Mouse (Mus musculus) retina, embryonic 14.5 days (tissue): Measurements from ENCODE around the gene Mesp2.
A peak's percentile ranks its signal among the peaks of the same experiment; 100 is the strongest.

ENCODE experiments used
- DNase-seq: peaks from one replicate; pipeline ENCODE4 v3.0.0-alpha.2; 2015; ENCODE audit warnings: low spot score

The Mesp2 gene

DNA sequence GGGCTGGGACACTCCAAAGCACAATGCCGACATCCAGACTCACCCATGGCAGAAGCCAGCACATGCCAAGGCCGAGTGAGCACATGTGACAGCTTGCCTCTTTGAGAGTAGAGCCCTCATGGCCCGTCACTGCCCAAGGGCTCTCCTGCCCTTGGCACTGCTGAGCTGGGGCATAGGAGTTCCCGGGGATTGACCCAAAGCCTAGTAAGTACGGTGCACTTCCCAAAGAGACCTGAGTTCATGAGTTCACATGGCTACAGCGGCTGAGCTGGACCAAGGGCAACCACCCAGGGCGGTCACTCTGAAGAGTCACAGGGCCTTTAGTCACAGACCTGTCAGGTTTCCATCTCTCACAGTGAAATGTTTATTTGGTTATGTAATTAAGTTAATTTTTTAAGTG is 2.0 kb upstream of the Mesp2 start:
- DNase-seq = no peak

GRCm38 (mm10) chr7:79813409-79813808 is 2.9 kb downstream of the Mesp2 start:
- no peak for DNase-seq

DNA sequence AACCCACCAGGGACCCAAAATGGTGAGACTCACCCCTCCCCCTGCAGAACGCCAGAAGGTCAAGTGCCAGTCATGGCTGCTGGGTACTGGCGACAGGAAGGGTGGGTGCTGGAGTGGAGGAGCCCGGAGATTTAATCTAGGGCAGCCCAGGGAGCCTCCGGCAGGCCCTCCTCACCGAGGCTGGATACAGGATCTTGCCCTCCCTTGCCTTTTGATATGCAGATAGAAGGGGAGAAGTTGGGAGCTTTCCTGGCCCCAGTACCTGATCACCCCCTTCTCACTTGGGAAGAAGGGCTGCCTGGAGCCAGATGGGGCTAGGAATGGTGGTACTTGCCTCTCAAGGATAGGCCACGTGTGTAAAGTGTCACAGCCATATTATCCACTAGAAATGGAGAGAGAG is 7.8 kb downstream of the Mesp2 start:
- no peak for DNase-seq

GRCm38 (mm10) chr7:79819515-79819914 is 9.0 kb downstream of the Mesp2 start:
- no peak for DNase-seq

GRCm38 (mm10) chr7:79819996-79820395 is 9.5 kb downstream of the Mesp2 start:
- DNase-seq = no peak

DNA sequence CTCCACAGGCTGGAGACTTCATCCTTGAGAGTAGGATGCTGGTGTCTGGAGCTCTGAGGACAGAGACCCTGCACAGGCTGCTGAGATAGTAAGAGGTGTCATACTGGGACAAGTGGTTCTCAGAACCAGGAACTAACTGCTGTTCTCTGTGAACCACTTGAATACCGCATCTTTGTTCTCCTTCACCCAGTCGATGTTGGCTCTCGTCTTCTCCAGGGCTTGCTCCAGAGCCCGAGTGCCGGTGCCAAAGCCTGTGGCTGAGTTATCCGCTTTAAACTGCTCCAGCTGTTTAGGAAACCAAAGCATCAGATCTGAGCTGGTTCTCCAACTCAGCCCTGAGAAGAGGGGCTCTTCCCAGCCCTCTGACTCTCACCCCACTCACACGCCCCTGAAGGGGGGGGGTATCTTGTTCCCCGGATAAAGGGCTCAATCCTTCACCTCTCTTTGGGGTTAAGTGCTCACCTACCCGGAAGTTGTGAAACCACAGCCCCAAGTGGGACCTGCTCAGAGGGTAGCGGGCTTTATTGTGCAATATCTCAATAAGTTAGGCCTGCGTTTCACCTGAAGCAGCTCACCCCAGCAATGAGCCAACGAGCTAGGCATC is 11.7 kb downstream of the Mesp2 start:
- no peak for DNase-seq

DNA sequence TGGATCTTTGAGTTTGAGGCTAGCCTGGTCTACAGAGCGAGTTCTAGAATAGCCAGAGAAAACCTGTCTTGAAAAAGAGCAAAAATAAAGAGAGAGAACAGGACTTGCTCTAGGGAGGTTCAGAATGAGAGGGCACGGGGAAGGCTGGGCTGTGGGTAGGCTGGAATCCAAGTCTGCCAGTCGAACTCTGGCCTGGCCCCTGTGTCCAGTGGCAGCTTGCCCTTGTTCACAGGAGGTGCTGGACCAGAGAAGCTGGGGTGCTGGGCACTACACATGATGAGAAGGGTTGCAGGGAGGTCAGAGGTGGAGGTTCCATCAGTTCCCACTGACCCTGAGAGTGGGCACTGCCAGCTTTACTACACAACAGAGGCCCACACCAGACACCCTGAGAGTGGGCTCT is 17.8 kb downstream of the Mesp2 start:
- no peak for DNase-seq

DNA sequence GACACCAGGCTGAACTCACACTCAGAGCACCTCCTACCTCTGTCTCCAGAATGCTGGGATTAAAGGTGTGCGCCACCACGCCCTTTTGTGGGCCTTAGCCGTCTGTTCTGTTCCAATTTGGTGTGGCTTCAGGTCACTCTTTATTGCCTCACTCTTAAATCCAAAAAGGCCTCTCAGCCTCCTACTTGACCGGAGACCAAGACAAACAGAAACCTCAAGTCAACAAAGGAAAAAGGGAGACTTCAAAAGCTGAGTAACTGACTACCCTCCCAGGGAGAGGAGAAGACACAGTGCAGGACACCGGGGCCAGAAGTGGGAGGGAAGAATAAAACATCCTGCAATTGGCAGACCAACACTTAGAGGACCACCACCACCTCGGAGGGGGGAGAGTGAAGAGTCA is 20.6 kb downstream of the Mesp2 start:
- no peak for DNase-seq

DNA sequence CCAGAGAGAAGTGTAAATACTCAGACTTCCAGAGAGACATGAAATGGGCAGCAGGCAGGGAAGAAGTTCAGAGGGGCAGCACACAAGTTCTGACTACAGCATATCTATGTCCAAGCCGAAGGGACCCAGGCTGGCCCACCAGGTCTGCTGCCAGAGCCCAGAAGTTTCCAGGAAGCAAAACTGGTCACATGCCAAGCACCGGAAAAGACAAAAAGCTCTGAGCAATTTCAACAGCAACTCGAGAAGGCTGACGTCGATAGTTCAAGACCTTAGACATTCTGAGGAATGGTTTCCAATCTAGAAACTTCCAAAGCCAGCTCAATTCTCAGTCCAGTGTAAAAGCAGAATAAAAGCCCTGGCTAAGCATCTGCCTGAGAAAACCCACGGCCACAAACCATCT is 21.1 kb downstream of the Mesp2 start:
- no peak for DNase-seq

DNA sequence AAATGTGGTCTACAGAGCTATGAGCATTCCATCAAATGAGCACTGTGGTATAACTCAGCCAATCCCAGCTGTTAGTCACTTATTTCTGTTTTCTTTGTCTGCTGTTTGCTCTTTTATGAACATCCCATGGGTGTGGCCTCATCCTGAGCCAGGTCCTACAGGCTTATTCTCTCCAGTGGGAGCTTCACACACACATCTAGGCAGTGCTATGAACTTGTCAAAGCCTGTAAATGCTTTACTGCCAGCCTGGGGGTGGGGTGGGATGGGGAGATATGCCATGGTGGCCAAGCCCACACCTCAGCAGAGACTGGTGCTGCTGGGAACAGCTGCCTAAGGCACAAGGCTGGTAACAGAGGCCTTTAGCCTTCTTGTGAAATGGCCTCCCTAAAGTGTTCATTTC is 22.5 kb downstream of the Mesp2 start:
- DNase-seq = no peak

GRCm38 (mm10) chr7:79835196-79835595 is 24.7 kb downstream of the Mesp2 start:
- DNase-seq = no peak

- no peak for DNase-seq
Observed at GRCm38 (mm10) chr7:79837247-79837646, 26.7 kb downstream of the Mesp2 start.

- no peak for DNase-seq
Observed at GRCm38 (mm10) chr7:79842163-79842562, 31.6 kb downstream of the Mesp2 start.

GRCm38 (mm10) chr7:79844090-79844802 is 33.7 kb downstream of the Mesp2 start:
- no peak for DNase-seq

- no peak for DNase-seq
Observed at GRCm38 (mm10) chr7:79846342-79846741, 35.8 kb downstream of the Mesp2 start.

DNA sequence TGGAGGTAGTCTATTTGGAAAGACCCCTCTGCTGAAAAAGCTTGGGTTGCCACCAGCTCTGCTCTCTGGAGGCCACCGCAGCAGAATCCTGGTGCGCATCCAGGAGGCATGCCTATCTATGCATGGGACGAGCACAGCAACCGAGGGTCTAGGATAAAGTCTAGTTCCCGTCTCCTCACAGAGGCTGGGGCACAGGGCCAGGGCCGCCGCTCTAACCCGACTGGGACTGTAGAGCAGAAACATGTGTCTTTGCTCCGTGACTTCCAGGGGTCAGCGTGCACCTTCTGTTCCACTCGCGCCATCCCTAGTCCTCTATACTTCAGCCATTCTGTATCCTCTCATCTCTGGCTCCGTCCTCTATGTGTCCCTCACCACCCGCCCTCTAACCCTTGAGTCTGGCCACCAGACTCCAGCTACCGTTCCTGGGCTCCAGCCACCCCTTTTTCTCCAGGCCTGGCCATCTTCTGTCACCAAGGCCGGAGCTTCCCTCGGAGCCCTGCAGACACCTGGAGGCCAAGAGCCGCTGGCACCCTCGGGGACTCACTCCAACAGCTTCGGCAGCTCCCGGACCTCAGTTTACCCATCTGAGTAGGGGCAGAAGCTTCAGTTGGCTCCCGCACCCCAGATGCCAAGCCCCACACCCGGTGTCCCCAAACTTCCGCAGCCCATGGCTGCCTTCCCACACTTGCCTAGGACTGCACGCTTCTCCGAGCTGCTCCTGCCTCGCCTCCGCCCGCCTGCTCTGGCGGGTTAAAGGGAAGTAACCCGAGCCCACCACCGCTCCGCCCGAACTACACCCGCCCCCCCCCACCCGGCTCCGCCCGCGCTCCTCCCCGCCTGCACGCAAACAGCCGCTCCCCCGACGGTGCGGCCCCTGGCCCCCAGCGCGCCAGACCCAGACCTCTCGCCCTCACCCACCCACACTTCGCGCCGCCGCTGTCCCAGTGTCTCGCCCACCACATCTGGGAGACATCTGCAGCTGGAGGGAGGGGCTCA is 37.2 kb downstream of the Mesp2 start:
- DNase-seq = peak; percentile 48

DNA sequence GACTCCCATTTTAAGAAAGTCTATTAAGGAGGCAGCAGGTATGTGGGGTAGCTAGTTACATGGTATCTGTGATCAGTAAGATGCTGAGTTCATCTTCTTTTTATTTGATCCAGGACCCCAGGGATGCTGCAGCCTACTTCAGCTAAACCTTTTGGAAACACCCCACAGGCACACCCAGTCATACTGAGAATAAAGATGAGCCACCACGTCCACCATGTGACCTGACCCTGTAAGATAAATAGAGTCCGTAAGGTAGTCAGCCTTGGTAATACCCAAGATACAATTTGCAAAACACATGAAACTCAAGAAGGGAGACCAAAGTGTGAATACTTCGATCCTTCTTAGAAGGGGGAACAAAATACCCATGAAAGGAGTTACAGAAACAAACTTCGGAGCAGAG is 45.8 kb downstream of the Mesp2 start:
- no peak for DNase-seq

GRCm38 (mm10) chr7:79858202-79858934 is 47.8 kb downstream of the Mesp2 start:
- DNase-seq = no peak

DNA sequence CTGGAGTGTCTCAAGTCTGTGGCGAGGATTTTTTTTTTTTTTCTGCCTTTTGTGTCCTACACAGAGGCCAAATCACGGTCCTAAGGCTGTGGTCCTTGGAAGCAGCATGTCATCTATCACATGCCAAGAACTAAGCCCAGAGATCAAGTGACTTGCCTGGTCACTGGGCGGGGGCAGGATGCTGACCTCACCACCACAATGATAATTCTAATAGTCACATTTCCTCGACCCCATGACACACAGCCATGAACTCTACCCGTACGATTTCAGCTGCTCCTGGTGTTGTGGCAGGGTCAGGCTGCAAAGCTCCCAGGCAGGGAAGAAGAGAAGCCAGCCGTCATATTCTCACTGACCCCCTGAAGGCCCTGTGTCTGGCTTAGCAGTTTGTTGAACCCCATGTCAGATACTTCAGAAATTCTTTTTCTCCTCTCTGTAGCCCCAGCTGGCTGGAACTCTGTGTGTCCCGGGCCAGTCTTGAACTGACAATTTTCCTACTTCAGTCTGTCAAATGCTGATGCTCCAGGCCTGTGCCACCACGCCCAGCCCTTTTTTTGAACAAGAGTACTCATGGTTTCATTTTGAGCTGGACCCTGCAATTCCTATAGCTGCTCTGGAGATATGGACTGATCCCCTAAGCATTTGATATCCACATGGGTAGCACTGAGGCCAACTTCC is 48.6 kb downstream of the Mesp2 start:
- DNase-seq = no peak

DNA sequence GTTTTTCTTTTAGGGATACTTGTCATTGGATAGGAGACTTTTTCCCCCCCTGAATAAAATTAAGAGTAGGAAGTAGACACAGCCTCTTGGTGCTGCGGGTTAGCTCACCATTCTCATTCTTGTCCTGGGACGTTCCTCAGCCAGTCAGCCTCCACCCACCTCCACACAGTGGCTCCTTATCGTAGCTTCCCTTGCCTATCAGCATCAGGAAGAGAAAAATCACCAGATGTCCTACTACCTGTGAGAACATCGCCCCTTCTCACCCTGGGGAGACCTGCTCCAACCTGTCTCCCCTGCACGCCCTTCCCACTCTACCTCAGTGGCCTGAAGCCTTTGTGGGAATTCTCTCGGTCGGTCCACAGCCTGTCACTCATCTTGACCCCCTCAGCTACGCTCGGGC is 50.3 kb downstream of the Mesp2 start, which contains the start of gene Anpep:
TSS of gene Anpep (minus strand) at position 249 of the 400 bp plus-strand sequence.
- DNase-seq = no peak

DNA sequence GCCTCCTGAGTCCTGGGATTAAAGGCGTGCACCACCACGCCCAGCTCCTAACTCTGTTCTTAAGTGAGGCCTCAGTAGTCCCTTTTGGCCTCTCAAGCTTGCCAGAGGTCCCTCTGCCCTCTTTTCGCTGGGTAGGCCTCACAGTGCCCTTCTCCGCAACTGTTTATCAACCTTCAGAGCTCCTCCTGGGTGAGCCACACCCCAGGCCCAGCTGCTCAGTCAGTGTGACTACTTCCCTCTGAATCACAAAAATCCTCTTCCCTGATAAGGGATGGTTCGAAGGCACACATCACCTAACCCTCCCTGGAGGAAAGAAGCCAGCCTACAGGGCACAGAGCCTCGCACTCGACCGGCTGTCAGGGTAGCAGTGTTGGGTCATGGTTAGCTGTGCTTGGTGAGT is 51.3 kb downstream of the Mesp2 start:
- DNase-seq = no peak
